Mouse (Mus musculus) forebrain, postnatal 0 days (tissue): ENCODE measurements at regions not wholly inside any gene's neighbourhood (a gene's known extent, or its start where the extent isn't known, plus 50 kb on each side); places are given as distances from the start of the nearest gene placed in this dataset.
A peak's percentile ranks its signal among the peaks of the same experiment; 100 is the strongest.
"Not testable (repeated sequence)": the region's sequence is repeated elsewhere in the genome, so short reads cannot be mapped to it uniquely, and the experiment has no call there.

Experiments
- ATAC-seq: fragments of 200-750 bp; cut with Nextera tagmentation; 2 replicates; pipeline ENCODE4 v1.8.0; 2017; ENCODE audit warnings: mild to moderate bottlenecking, moderate library complexity
- DNase-seq: peaks from one replicate; pipeline ENCODE4 v3.0.0-alpha.2; 2015
- H3K27ac ChIP-seq: fragments of 300-500 bp; sonication (generic); 2 replicates; pipeline ENCODE4 v1.5.1; 2014; ENCODE audit warnings: low read depth, mild to moderate bottlenecking, antibody characterized with exemption, low read length, moderate library complexity, mixed read lengths
- H3K27me3 ChIP-seq: fragments of 300-500 bp; sonication (generic); 2 replicates; pipeline ENCODE4 v1.6.1; 2014; ENCODE audit warnings: mild to moderate bottlenecking, low read length, mixed read lengths; ENCODE audit not compliant: insufficient read depth
- H3K36me3 ChIP-seq: fragments of 300-500 bp; sonication (generic); 2 replicates; pipeline ENCODE4 v1.6.1; 2014; ENCODE audit warnings: mild to moderate bottlenecking, moderate library complexity; ENCODE audit not compliant: insufficient read depth
- H3K4me1 ChIP-seq: fragments of 300-500 bp; sonication (generic); 2 replicates; pipeline ENCODE4 v1.6.1; 2014; ENCODE audit warnings: antibody characterized with exemption; ENCODE audit not compliant: insufficient read depth
- H3K4me2 ChIP-seq: fragments of 300-500 bp; sonication (generic); 2 replicates; pipeline ENCODE4 v1.6.1; 2014; ENCODE audit warnings: low read depth, mild to moderate bottlenecking, moderate library complexity
- H3K4me3 ChIP-seq: fragments of 300-500 bp; sonication (generic); 2 replicates; pipeline ENCODE4 v1.5.1; 2014; ENCODE audit warnings: low read depth, low read length, mixed read lengths
- H3K9ac ChIP-seq: fragments of 300-500 bp; sonication (generic); 2 replicates; pipeline ENCODE4 v1.6.1; 2014; ENCODE audit warnings: mild to moderate bottlenecking
- H3K9me3 ChIP-seq: fragments of 300-500 bp; sonication (generic); 2 replicates; pipeline ENCODE4 v1.6.1; 2016; ENCODE audit warnings: low read length
- CTCF ChIP-seq: sonication (generic); IDR thresholded peaks from 2 replicates; pipeline ENCODE4 v1.5.1; 2016; ENCODE audit warnings: antibody characterized with exemption, control low read depth, low read depth
- WGBS: fragments of 180-500 bp; shearing (Covaris S2); extraction: QIAGEN DNeasy Blood & Tissue Kit; methylation state at CpG from one replicate; pipeline ENCODE4 v1.1.7; 2014; 5-methylcytosine and 5-hydroxymethylcytosine counted together

- Histone ChIP-seq H3K9me3 (no peaks in the 10 kb centered on the region), H3K27ac (no peak overlapping the region), H3K36me3 (no peaks in the 10 kb centered on the region), H3K27me3 (no peaks in the 10 kb centered on the region), H3K4me1 (no peaks in the 10 kb centered on the region), H3K4me3 (no peak overlapping the region), H3K9ac (no peak overlapping the region), H3K4me2 (no peak overlapping the region)
- peak; percentile 24 for TF ChIP-seq CTCF
- ATAC-seq: no peak
- DNase-seq: peak; percentile 20
Observed at GRCm38 (mm10) chrX:127484659-127485058, 90.6 kb downstream of the 4921511C20Rik start.

- H3K9ac ChIP-seq: no peak overlapping the region
Observed at GRCm38 (mm10) chrX:127519114-127519513, 125.0 kb downstream of the 4921511C20Rik start.

GRCm38 (mm10) chrX:127524543-127524942 is 130.4 kb downstream of the 4921511C20Rik start:
- not testable (repeated sequence) for DNase-seq, ATAC-seq, H3K4me2 ChIP-seq, H3K27ac ChIP-seq, H3K36me3 ChIP-seq, H3K4me1 ChIP-seq, H3K27me3 ChIP-seq, H3K9ac ChIP-seq, H3K9me3 ChIP-seq, H3K4me3 ChIP-seq
- WGBS: 88% methylated on average over 1 of the region's 1 CpGs

More at GRCm38 (mm10) chrX:127519114-127519513, 125.0 kb downstream of the 4921511C20Rik start:
- Histone ChIP-seq H3K9me3 (no peaks in the 10 kb centered on the region), H3K4me2 (no peak overlapping the region), H3K27ac (no peak overlapping the region), H3K36me3 (no peaks in the 10 kb centered on the region), H3K4me3 (no peak overlapping the region), H3K27me3 (no peaks in the 10 kb centered on the region), H3K4me1 (no peaks in the 10 kb centered on the region)
- peak; percentile 1 for DNase-seq
- TF ChIP-seq CTCF: no peak
- no peak for ATAC-seq

GRCm38 (mm10) chrX:127554001-127554400 is 159.9 kb downstream of the 4921511C20Rik start:
- H3K27me3 ChIP-seq: no peaks in the 10 kb centered on the region
- ATAC-seq: no peak
- H3K9me3 ChIP-seq: no peaks in the 10 kb centered on the region
- DNase-seq: peak; percentile 1
- no peak overlapping the region for H3K4me2 ChIP-seq
- no peak overlapping the region for H3K9ac ChIP-seq
- no peaks in the 10 kb centered on the region for H3K36me3 ChIP-seq
- H3K27ac ChIP-seq: no peak overlapping the region
- no peak overlapping the region for H3K4me3 ChIP-seq
- no peak for TF ChIP-seq CTCF
- no peaks in the 10 kb centered on the region for H3K4me1 ChIP-seq
